Mouse (Mus musculus): ENCODE measurements around the gene Mfsd13b.

DNA sequence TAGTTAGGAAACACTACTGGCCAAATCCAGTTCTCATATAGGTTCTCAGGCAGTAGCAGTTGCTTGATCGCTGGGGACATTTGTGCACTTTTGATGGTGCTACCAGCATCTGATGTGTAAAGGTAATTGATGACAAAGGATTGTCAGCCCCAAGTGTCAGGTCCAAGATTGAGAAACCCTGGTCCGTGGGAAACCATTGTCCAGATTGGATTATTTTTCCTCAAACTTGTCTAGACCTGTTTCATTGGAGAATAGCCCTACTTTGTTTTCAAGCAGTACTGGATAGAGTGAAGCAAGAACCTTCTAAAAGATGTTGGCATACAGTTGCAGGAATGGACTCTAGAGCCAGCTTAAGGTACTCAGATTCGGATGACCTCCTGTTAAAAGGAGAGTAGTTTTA is 60.7 kb downstream of the Mfsd13b start:
- TF ChIP-seq CTCF (IDR thresholded peaks at IDR 0.05; ENCODE audit: low read depth, low read length) (no peak), POLR2A (IDR thresholded peaks at IDR 0.05; ENCODE audit: borderline replicate concordance, low read depth, low read length) (no peak)
